Mouse (Mus musculus): ENCODE results near the gene Tdrd7. TPM values are rescaled to one million over a fixed set of nuclear protein-coding genes. Genes with fewer than 3 reads are reported as not detected.
A peak's percentile ranks its signal among the peaks of the same experiment; 100 is the strongest.

Tdrd7 gene
- total and polyA plus RNA-seq, 2 experiments = 10.9 to 27.8 TPM

GRCm38 (mm10) chr4:45955235-45955634, 9.9 kb upstream of the Tdrd7 start:
- 95% methylated on average over 4 of the region's 4 CpGs for WGBS
- H3K79me2 ChIP-seq (ENCODE audit: control insufficient read depth, insufficient read depth, low read length) = no peaks in the 10 kb centered on the region
- TF ChIP-seq CTCF (IDR thresholded peaks at IDR 0.05; ENCODE audit: low read depth, low read length) = no peak
- TF ChIP-seq POLR2A (IDR thresholded peaks at IDR 0.05; ENCODE audit: extremely low read depth, insufficient read depth, low read length) = no peak

DNA sequence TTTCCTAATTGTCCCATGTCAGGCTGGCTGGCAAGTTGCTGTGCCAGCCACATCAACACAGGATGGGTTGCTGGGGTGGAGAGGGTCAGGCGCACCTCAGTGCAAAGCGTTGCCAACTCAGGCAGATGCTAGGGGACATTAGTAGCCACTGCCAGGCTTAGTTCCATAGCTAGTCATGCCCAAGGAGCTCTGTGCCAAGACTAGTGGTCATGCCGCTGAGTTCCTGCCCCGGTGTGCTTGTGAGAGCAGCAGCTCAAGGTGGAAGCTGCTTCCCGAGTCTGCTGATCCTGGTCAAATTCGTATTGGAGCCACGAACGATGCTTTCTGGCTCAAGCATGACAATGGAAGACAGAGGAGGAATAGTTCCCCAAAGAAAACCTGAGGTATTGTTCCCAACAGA, 9.0 kb upstream of the Tdrd7 start:
- Histone ChIP-seq H3K27ac (replicated peaks; ENCODE audit: insufficient read depth, low read depth, low read length) (no peak overlapping the region), H3K9ac (ENCODE audit: low read depth, low read length) (no peak overlapping the region), H3K36me3 (ENCODE audit: control insufficient read depth, insufficient read depth, low read length) (no peaks in the 10 kb centered on the region), H3K79me2 (ENCODE audit: control insufficient read depth, insufficient read depth, low read length) (no peaks in the 10 kb centered on the region), H3K27me3 (ENCODE audit: control insufficient read depth, insufficient read depth, low read length) (no peaks in the 10 kb centered on the region), H3K4me1 (ENCODE audit: control insufficient read depth, insufficient read depth, low read length) (no peaks in the 10 kb centered on the region), H3K4me3 (ENCODE audit: insufficient read depth, low read depth, low read length) (no peak overlapping the region)
- TF ChIP-seq POLR2A (IDR thresholded peaks at IDR 0.05; ENCODE audit: extremely low read depth, insufficient read depth, low read length) = no peak
- TF ChIP-seq CTCF (IDR thresholded peaks at IDR 0.05; ENCODE audit: low read depth, low read length) = no peak
- 94% methylated on average over 8 of the region's 8 CpGs for WGBS
- DNase-seq (ENCODE audit: extremely low read depth, low read depth, low spot score) = no peak

More at GRCm38 (mm10) chr4:45955235-45955634, 9.9 kb upstream of the Tdrd7 start:
- Histone ChIP-seq H3K36me3 (ENCODE audit: control insufficient read depth, insufficient read depth, low read length) (no peaks in the 10 kb centered on the region), H3K4me1 (ENCODE audit: control insufficient read depth, insufficient read depth, low read length) (no peaks in the 10 kb centered on the region), H3K27ac (replicated peaks; ENCODE audit: insufficient read depth, low read depth, low read length) (no peak overlapping the region), H3K27me3 (ENCODE audit: control insufficient read depth, insufficient read depth, low read length) (no peaks in the 10 kb centered on the region), H3K4me3 (ENCODE audit: insufficient read depth, low read depth, low read length) (no peak overlapping the region), H3K9ac (ENCODE audit: low read depth, low read length) (no peak overlapping the region)
- no peak for DNase-seq (ENCODE audit: extremely low read depth, low read depth, low spot score)

- Histone ChIP-seq H3K27ac (replicated peaks; ENCODE audit: insufficient read depth, low read depth, low read length) (no peak overlapping the region), H3K27me3 (ENCODE audit: control insufficient read depth, insufficient read depth, low read length) (no peaks in the 10 kb centered on the region), H3K79me2 (ENCODE audit: control insufficient read depth, insufficient read depth, low read length) (no peaks in the 10 kb centered on the region), H3K4me3 (ENCODE audit: insufficient read depth, low read depth, low read length) (no peak overlapping the region), H3K9ac (ENCODE audit: low read depth, low read length) (no peak overlapping the region), H3K4me1 (ENCODE audit: control insufficient read depth, insufficient read depth, low read length) (no peaks in the 10 kb centered on the region), H3K36me3 (ENCODE audit: control insufficient read depth, insufficient read depth, low read length) (no peaks in the 10 kb centered on the region)
- TF ChIP-seq CTCF (IDR thresholded peaks at IDR 0.05; ENCODE audit: low read depth, low read length) (no peak), POLR2A (IDR thresholded peaks at IDR 0.05; ENCODE audit: extremely low read depth, insufficient read depth, low read length) (no peak)
- WGBS = 96% methylated on average over 4 of the region's 4 CpGs
- no peak for DNase-seq (ENCODE audit: extremely low read depth, low read depth, low spot score)
Measured at GRCm38 (mm10) chr4:45956706-45957105, 8.4 kb upstream of the Tdrd7 start.

DNA sequence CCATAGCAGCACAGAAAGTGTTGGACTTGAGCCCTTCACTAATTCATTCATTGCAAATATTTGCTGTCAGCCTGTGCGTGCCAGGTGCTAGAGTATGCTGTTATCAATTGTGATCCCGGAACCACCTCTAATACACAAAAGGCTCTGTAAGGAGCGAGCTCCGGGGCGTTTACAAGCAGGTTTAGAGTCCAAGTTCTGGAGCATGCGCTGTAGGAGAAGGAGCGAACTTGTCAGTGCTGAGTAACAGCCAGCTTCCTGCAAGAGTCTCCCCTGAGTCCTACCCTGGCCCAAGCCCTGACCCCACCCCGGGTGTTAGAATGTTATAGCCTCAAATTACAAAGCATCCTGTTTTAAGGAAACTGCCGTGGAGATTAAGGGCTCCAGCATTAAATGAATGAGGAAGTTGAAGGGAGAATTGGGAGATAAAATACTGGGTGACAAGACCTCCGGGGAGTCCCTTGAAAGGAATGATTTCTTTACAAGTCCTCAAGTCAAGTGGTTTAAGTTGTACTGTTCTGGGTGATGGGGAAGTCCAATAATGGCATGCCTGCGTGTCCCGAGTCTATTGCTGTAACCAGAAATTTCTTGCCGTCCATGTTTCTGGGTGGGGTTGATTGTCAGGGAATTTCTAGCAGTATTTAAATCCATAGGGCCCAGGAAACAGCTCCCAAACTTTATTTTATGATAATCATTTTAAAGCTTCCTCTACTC, 758 bp downstream of the Tdrd7 start:
- TF ChIP-seq POLR2A (IDR thresholded peaks at IDR 0.05; ENCODE audit: extremely low read depth, insufficient read depth, low read length) (no peak), CTCF (IDR thresholded peaks at IDR 0.05; ENCODE audit: low read depth, low read length) (no peak)
- peaks cover 44% of the 10 kb centered on the region for H3K4me1 ChIP-seq (ENCODE audit: control insufficient read depth, insufficient read depth, low read length)
- H3K9ac ChIP-seq (ENCODE audit: low read depth, low read length) = peak overlapping the region; percentile 34; the same call in 1 of the 2 replicates
- no peaks in the 10 kb centered on the region; the same call in 1 of the 2 replicates for H3K79me2 ChIP-seq (ENCODE audit: control insufficient read depth, insufficient read depth, low read length)
- H3K36me3 ChIP-seq (ENCODE audit: control insufficient read depth, insufficient read depth, low read length) = no peaks in the 10 kb centered on the region
- H3K27me3 ChIP-seq (ENCODE audit: control insufficient read depth, insufficient read depth, low read length) = no peaks in the 10 kb centered on the region
- H3K4me3 ChIP-seq (ENCODE audit: insufficient read depth, low read depth, low read length) = no peak overlapping the region
- WGBS = 9% methylated on average over 13 of the region's 13 CpGs
- peak; percentile 98 for DNase-seq (ENCODE audit: extremely low read depth, low read depth, low spot score)
- peak overlapping the region; percentile 93 for H3K27ac ChIP-seq (replicated peaks; ENCODE audit: insufficient read depth, low read depth, low read length)

DNA sequence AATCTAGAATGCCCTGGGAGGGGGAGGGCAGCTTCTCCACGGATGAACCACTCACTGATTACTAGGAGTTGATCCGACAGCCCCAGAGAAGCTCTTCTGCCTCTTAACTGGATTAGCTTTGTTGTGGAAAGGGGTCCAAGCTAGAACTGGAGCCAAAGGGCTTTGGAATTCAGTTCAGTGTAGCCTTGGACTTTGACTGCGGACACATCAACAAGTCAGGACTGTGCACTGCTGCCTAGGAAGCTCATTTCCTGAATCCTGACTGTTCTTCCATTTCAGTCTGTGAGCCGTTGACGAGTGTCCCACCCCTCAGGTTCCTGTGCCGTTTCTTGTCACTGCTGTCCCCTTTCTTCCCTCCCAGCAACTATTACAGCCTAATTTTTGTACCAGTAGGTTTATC, 1.6 kb downstream of the Tdrd7 start:
- no peaks in the 10 kb centered on the region for H3K36me3 ChIP-seq (ENCODE audit: control insufficient read depth, insufficient read depth, low read length)
- H3K4me3 ChIP-seq (ENCODE audit: insufficient read depth, low read depth, low read length) = no peak overlapping the region
- peak; percentile 92 for DNase-seq (ENCODE audit: extremely low read depth, low read depth, low spot score)
- TF ChIP-seq CTCF (IDR thresholded peaks at IDR 0.05; ENCODE audit: low read depth, low read length) (no peak), POLR2A (IDR thresholded peaks at IDR 0.05; ENCODE audit: extremely low read depth, insufficient read depth, low read length) (no peak)
- H3K27ac ChIP-seq (replicated peaks; ENCODE audit: insufficient read depth, low read depth, low read length) = peak overlapping the region; percentile 96
- H3K79me2 ChIP-seq (ENCODE audit: control insufficient read depth, insufficient read depth, low read length) = no peaks in the 10 kb centered on the region; the same call in 1 of the 2 replicates
- H3K27me3 ChIP-seq (ENCODE audit: control insufficient read depth, insufficient read depth, low read length) = no peaks in the 10 kb centered on the region
- H3K9ac ChIP-seq (ENCODE audit: low read depth, low read length) = peak overlapping the region; percentile 39; the same call in 1 of the 2 replicates
- H3K4me1 ChIP-seq (ENCODE audit: control insufficient read depth, insufficient read depth, low read length) = peaks cover 44% of the 10 kb centered on the region
- 6% methylated on average over 6 of the region's 6 CpGs for WGBS
